Mouse (Mus musculus) heart, embryonic 12.5 days (tissue): Measurements from ENCODE around the gene Abcb8. TPM values are rescaled to one million over a fixed set of nuclear protein-coding genes. Genes with fewer than 3 reads are reported as not detected.
A peak's percentile ranks its signal among the peaks of the same experiment; 100 is the strongest.

Source experiments
- ATAC-seq: fragments of 200-750 bp; cut with Nextera tagmentation; 2 replicates; pipeline ENCODE4 v1.8.0; 2017; ENCODE audit warnings: moderate TSS enrichment, moderate library complexity; ENCODE audit not compliant: insufficient number of reproducible peaks, low FRiP score
- H3K27ac ChIP-seq: fragments of 300-500 bp; sonication (generic); 2 replicates; pipeline ENCODE4 v1.5.1; 2016; ENCODE audit warnings: mild to moderate bottlenecking, moderate library complexity; ENCODE audit not compliant: poor library complexity, severe bottlenecking
- H3K27me3 ChIP-seq: fragments of 300-500 bp; sonication (generic); replicated peaks from 2 replicates; pipeline ENCODE4 v1.6.1; 2016; ENCODE audit warnings: mild to moderate bottlenecking, moderate library complexity
- H3K36me3 ChIP-seq: fragments of 300-500 bp; sonication (generic); 2 replicates; pipeline ENCODE4 v1.6.1; 2016; ENCODE audit warnings: mild to moderate bottlenecking, moderate library complexity
- H3K4me1 ChIP-seq: fragments of 300-500 bp; sonication (generic); replicated peaks from 2 replicates; pipeline ENCODE4 v1.6.1; 2016; ENCODE audit warnings: mild to moderate bottlenecking
- H3K4me2 ChIP-seq: fragments of 300-500 bp; sonication (generic); 2 replicates; pipeline ENCODE4 v1.6.1; 2016; ENCODE audit warnings: mild to moderate bottlenecking, moderate library complexity
- H3K4me3 ChIP-seq: fragments of 300-500 bp; sonication (generic); 2 replicates; pipeline ENCODE4 v1.5.1; 2016; ENCODE audit warnings: mild to moderate bottlenecking
- H3K9ac ChIP-seq: fragments of 300-500 bp; sonication (generic); 2 replicates; pipeline ENCODE4 v1.6.1; 2016; ENCODE audit warnings: mild to moderate bottlenecking, moderate library complexity
- H3K9me3 ChIP-seq: fragments of 300-500 bp; sonication (generic); replicated peaks from 2 replicates; pipeline ENCODE4 v1.6.1; 2016; ENCODE audit warnings: mild to moderate bottlenecking, moderate library complexity
- WGBS: fragments of 180-500 bp; shearing (Covaris S2); methylation state at CpG from one replicate; pipeline ENCODE4 v1.1.7; 2016; 5-methylcytosine and 5-hydroxymethylcytosine counted together
- polyA plus RNA-seq: library from polyadenylated mRNA; unstranded; fragments of >200 nt; fragmentation: Nextera tagmentation; extraction: Ambion mirVana; gene quantifications from 2 replicates; pipeline ENCODE4 v1.2.1, GENCODE M21; 2016

The Abcb8 gene
- polyA plus RNA-seq, 1 experiment from 2014 or later = 57.4 TPM

GRCm38 (mm10) chr5:24413938-24414337 lies 20.5 kb downstream of the Abcb8 start:
- Histone ChIP-seq H3K27ac (no peak overlapping the region), H3K9me3 (no peaks in the 10 kb centered on the region), H3K4me3 (no peak overlapping the region), H3K9ac (no peak overlapping the region), H3K4me2 (no peak overlapping the region), H3K27me3 (peaks cover 25% of the 10 kb centered on the region), H3K36me3 (peaks cover 6% of the 10 kb centered on the region), H3K4me1 (peaks cover 13% of the 10 kb centered on the region)
- ATAC-seq = no peak
- WGBS = 79% methylated on average over 13 of the region's 13 CpGs

DNA sequence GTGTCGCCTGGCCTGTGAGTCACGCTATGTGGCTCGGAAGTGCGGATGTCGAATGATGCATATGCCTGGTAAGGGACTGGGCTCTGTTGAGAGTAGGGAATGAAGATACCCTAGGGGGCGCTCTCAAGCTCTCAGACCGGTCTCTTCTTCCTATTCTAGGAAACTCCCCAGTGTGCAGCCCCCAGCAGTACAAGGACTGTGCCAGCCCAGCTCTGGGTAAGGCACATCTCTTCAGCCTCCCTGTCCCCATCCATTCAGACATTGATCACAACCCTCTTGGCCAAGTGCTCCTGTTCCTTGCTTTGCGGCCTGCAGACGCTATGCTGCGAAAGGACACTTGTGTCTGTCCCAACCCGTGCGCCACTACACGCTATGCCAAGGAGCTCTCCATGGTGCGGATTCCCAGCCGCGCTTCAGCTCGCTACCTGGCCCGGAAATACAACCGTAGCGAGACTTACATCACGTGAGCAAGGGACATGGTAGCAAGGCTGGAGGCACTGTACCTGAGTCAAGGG lies 22.8 kb downstream of the Abcb8 start:
- H3K27ac ChIP-seq = no peak overlapping the region
- H3K4me1 ChIP-seq = peaks cover 13% of the 10 kb centered on the region
- no peaks in the 10 kb centered on the region for H3K9me3 ChIP-seq
- no peak overlapping the region for H3K4me3 ChIP-seq
- H3K36me3 ChIP-seq = peaks cover 21% of the 10 kb centered on the region
- 0 out of 2 replicates have a peak overlapping the region, but pooled peaks have one; percentile 24 for H3K9ac ChIP-seq
- 2% methylated on average over 21 of the region's 21 CpGs for WGBS
- ATAC-seq = peak; percentile 55
- H3K27me3 ChIP-seq = peaks cover 25% of the 10 kb centered on the region
- peak overlapping the region; percentile 45; the same call in 1 of the 2 replicates for H3K4me2 ChIP-seq

GRCm38 (mm10) chr5:24417587-24417986 lies 24.1 kb downstream of the Abcb8 start:
- no peak overlapping the region for H3K4me3 ChIP-seq
- H3K36me3 ChIP-seq = peaks cover 21% of the 10 kb centered on the region
- no peak overlapping the region for H3K27ac ChIP-seq
- H3K9me3 ChIP-seq = no peaks in the 10 kb centered on the region
- peaks cover 25% of the 10 kb centered on the region for H3K27me3 ChIP-seq
- no peak for ATAC-seq
- no peak overlapping the region for H3K4me2 ChIP-seq
- WGBS = 78% methylated on average over 10 of the region's 10 CpGs
- peaks cover 15% of the 10 kb centered on the region for H3K4me1 ChIP-seq
- no peak overlapping the region for H3K9ac ChIP-seq

- 89% methylated on average over 9 of the region's 9 CpGs for WGBS
- Histone ChIP-seq H3K9ac (no peak overlapping the region), H3K4me1 (peaks cover 27% of the 10 kb centered on the region), H3K27me3 (peaks cover 8% of the 10 kb centered on the region; the same call in 1 of the 2 replicates), H3K27ac (no peak overlapping the region), H3K9me3 (no peaks in the 10 kb centered on the region), H3K36me3 (peaks cover 21% of the 10 kb centered on the region), H3K4me2 (no peak overlapping the region), H3K4me3 (no peak overlapping the region)
- no peak for ATAC-seq
These were observed 26.9 kb downstream of the Abcb8 start for GRCm38 (mm10) chr5:24420381-24420780.

GRCm38 (mm10) chr5:24423129-24424003 lies 29.9 kb downstream of the Abcb8 start, which contains the start of the genes Cdk5 and Slc4a2:
Cdk5 (minus strand) TSS chr5:24423530.
Slc4a2 (plus strand) TSS chr5:24423837.
- peak within 1 kb of the TSS; percentile 85 for H3K9ac ChIP-seq
- H3K9me3 ChIP-seq = no peaks in the 10 kb centered on the region
- H3K4me3 ChIP-seq = peak within 1 kb of the TSS; percentile 76
- ATAC-seq = peak; percentile 93
- WGBS = under 1% methylated on average over 46 of the region's 46 CpGs
- peaks cover 42% of the 10 kb centered on the region for H3K4me1 ChIP-seq
- peak within 1 kb of the TSS; percentile 80 for H3K4me2 ChIP-seq
- H3K27me3 ChIP-seq = no peaks in the 10 kb centered on the region
- peak within 1 kb of the TSS; percentile 97 for H3K27ac ChIP-seq
- peaks cover 21% of the 10 kb centered on the region for H3K36me3 ChIP-seq

GRCm38 (mm10) chr5:24424004-24424781 lies 30.7 kb downstream of the Abcb8 start:
- H3K36me3 ChIP-seq = peaks cover 20% of the 10 kb centered on the region
- 10% methylated on average over 21 of the region's 21 CpGs for WGBS
- peaks cover 49% of the 10 kb centered on the region for H3K4me1 ChIP-seq
- H3K4me3 ChIP-seq = peak overlapping the region; percentile 76
- H3K4me2 ChIP-seq = peak overlapping the region; percentile 80
- no peaks in the 10 kb centered on the region for H3K27me3 ChIP-seq
- peak; percentile 12 for ATAC-seq
- no peaks in the 10 kb centered on the region for H3K9me3 ChIP-seq
- peak overlapping the region; percentile 85 for H3K9ac ChIP-seq
- H3K27ac ChIP-seq = peak overlapping the region; percentile 97

DNA sequence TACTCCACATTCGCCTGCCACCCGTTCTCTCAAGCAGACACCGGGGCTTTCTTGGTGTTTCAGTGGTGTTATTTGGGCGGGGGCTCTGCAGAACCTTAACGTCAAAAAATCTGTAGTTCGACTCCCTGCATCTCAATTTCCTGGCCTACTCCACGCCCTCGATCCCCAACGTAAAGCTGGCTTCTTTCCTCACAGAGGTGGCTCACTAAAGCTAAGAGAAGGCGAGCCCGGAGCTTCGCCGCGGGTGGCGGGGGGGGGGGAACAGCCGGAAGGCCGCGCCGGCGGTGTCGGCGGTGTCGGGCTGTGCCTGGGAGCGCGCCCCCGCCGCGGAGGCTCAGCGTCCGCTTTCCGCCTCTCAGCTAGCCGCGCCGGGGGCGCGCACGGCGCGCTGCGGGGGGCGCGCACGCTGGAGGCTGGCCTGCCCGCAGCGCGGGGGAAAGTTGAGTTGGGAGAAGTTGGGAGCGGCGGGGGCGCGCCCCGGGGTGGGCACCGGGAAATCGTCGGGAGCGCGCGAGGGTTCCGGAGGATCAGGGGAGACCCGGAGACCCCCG lies 31.5 kb downstream of the Abcb8 start:
- H3K36me3 ChIP-seq = peaks cover 20% of the 10 kb centered on the region
- peak overlapping the region; percentile 76 for H3K4me3 ChIP-seq
- H3K9me3 ChIP-seq = no peaks in the 10 kb centered on the region
- peak overlapping the region; percentile 97 for H3K27ac ChIP-seq
- H3K9ac ChIP-seq = peak overlapping the region; percentile 85
- under 1% methylated on average over 60 of the region's 60 CpGs for WGBS
- peaks cover 49% of the 10 kb centered on the region for H3K4me1 ChIP-seq
- peak overlapping the region; percentile 80 for H3K4me2 ChIP-seq
- H3K27me3 ChIP-seq = no peaks in the 10 kb centered on the region
- ATAC-seq = peak; percentile 68

DNA sequence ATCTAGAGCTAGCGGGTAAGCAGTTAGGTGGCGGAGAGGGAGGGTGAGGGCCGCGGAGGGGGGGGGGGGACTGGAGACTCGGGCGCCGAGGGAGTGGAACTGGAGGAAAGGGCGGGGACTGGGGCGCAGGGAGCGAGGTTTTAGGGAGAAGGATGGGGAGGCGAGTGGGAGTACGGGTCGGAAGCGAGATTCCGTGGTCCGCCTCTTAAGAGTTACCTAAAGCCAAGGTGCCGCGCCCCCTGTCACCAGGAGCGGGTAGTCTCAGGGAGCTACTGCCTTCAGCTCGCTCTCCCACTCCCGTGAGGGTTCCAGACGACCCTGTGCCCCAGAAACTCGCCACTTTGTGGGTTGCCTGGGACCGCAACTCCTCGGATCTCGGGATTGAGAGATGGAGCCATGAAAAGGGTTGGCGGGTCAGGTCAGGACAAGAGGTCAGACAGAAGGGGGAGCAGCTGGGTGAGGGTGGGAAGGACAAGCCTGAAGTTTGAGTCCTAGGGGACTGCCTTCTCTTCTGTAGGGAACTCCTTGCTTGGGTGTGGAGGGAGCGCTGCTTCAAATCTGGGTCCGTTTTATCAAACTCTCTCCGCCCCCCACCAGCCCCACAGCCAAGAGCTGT lies 32.1 kb downstream of the Abcb8 start:
- peak overlapping the region; percentile 80 for H3K4me2 ChIP-seq
- H3K27me3 ChIP-seq = no peaks in the 10 kb centered on the region
- H3K9ac ChIP-seq = peak overlapping the region; percentile 85
- peak overlapping the region; percentile 76 for H3K4me3 ChIP-seq
- H3K27ac ChIP-seq = peak overlapping the region; percentile 97
- H3K4me1 ChIP-seq = peaks cover 49% of the 10 kb centered on the region
- no peaks in the 10 kb centered on the region for H3K9me3 ChIP-seq
- WGBS = under 1% methylated on average over 24 of the region's 30 CpGs
- ATAC-seq = peak; percentile 10; the same call in 1 of the 2 replicates
- H3K36me3 ChIP-seq = peaks cover 20% of the 10 kb centered on the region

- whole genome bisulfite sequencing = 1% methylated on average over 10 of the region's 10 CpGs
- Histone ChIP-seq H3K4me1 (peaks cover 49% of the 10 kb centered on the region), H3K27ac (peak overlapping the region; percentile 97; the same call in 1 of the 2 replicates), H3K9me3 (no peaks in the 10 kb centered on the region), H3K27me3 (no peaks in the 10 kb centered on the region), H3K36me3 (peaks cover 20% of the 10 kb centered on the region), H3K9ac (peak overlapping the region; percentile 85), H3K4me3 (peak overlapping the region; percentile 76), H3K4me2 (peak overlapping the region; percentile 80)
- no peak for ATAC-seq
These were observed 32.6 kb downstream of the Abcb8 start for GRCm38 (mm10) chr5:24426037-24426432.

DNA sequence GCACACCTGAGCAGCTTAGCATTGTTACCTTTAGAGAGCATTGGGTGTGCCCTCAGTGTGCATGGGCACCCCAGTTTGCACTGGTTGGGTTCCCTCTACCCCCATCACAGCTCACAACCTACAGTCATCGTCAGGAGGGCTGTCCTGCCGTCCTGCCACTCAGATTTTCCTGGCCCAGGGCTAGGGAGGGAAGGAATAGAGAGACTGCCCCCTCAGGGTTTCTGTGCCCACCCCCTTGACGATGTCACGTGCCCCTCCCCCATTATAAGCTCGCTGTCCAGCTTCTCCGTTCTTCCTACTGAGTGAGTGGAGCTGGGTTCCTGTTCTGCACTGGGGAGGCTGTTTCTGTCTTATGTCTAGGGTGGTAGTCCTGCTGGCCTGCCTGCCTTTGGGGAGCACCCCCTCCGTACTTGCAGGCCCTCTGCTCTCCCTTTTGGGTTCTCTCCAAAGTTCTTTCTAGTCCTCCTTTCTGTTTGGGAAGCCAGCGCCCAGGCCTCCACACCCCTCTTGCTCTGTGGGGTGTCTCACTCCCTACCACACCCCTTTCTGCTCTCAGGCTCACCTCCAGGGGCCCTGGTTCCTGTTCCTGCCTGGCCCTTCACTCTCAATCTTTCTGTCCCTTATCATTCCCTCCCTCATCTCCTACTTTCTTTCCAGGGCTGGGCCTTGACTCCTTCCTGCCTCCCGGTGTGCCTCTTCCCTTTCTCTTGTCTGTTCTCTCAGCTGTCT lies 33.3 kb downstream of the Abcb8 start:
- H3K4me3 ChIP-seq = peak overlapping the region; percentile 76
- H3K27ac ChIP-seq = no peak overlapping the region
- 11% methylated on average over 9 of the region's 9 CpGs for WGBS
- peaks cover 49% of the 10 kb centered on the region for H3K4me1 ChIP-seq
- no peaks in the 10 kb centered on the region for H3K9me3 ChIP-seq
- peak overlapping the region; percentile 85 for H3K9ac ChIP-seq
- no peaks in the 10 kb centered on the region for H3K27me3 ChIP-seq
- peak overlapping the region; percentile 80 for H3K4me2 ChIP-seq
- no peak for ATAC-seq
- peaks cover 27% of the 10 kb centered on the region for H3K36me3 ChIP-seq
